Mouse (Mus musculus) midbrain, postnatal 0 days (tissue): ENCODE data around the gene Kcnn1. TPM values are rescaled to one million over a fixed set of nuclear protein-coding genes. Genes with fewer than 3 reads are reported as not detected.

Experiments
- ATAC-seq: fragments of 200-750 bp; cut with Nextera tagmentation; 2 replicates; pipeline ENCODE4 v1.8.0; 2017; ENCODE audit warnings: moderate number of reproducible peaks, mild to moderate bottlenecking, moderate TSS enrichment, moderate library complexity; ENCODE audit not compliant: low FRiP score
- DNase-seq: peaks from one replicate; pipeline ENCODE4 v3.0.0-alpha.2; 2015; ENCODE audit warnings: low spot score
- H3K27ac ChIP-seq: fragments of 300-500 bp; sonication (generic); 2 replicates; pipeline ENCODE4 v1.5.1; 2014; ENCODE audit warnings: low read depth, mild to moderate bottlenecking, low read length, mixed read lengths
- H3K27me3 ChIP-seq: fragments of 300-500 bp; sonication (generic); 2 replicates; pipeline ENCODE4 v1.6.1; 2014; ENCODE audit warnings: low read length, control low read depth, mixed read lengths; ENCODE audit not compliant: insufficient read depth
- H3K36me3 ChIP-seq: fragments of 300-500 bp; sonication (generic); 2 replicates; pipeline ENCODE4 v1.6.1; 2014; ENCODE audit warnings: low read length, control low read depth, mixed read lengths; ENCODE audit not compliant: insufficient read depth
- H3K4me1 ChIP-seq: fragments of 300-500 bp; sonication (generic); 2 replicates; pipeline ENCODE4 v1.6.1; 2014; ENCODE audit warnings: mild to moderate bottlenecking, control low read depth, antibody characterized with exemption, low read length, mixed read lengths; ENCODE audit not compliant: insufficient read depth
- H3K4me2 ChIP-seq: fragments of 300-500 bp; sonication (generic); 2 replicates; pipeline ENCODE4 v1.6.1; 2014; ENCODE audit warnings: low read depth, mild to moderate bottlenecking, low read length, mixed read lengths; ENCODE audit not compliant: poor library complexity, severe bottlenecking
- H3K4me3 ChIP-seq: fragments of 300-500 bp; sonication (generic); 2 replicates; pipeline ENCODE4 v1.5.1; 2014; ENCODE audit warnings: low read depth, mild to moderate bottlenecking, low read length, moderate library complexity
- H3K9ac ChIP-seq: fragments of 300-500 bp; sonication (generic); replicated peaks from 2 replicates; pipeline ENCODE4 v1.6.1; 2014; ENCODE audit warnings: mild to moderate bottlenecking, low read length, moderate library complexity, mixed read lengths; ENCODE audit not compliant: poor library complexity, severe bottlenecking
- H3K9me3 ChIP-seq: fragments of 300-500 bp; sonication (generic); 2 replicates; pipeline ENCODE4 v1.6.1; 2016; ENCODE audit warnings: low read length, control low read depth
- CTCF ChIP-seq: IDR thresholded peaks from 2 replicates; pipeline ENCODE4 v1.5.1; 2016; ENCODE audit warnings: antibody characterized with exemption, mild to moderate bottlenecking
- WGBS: fragments of 180-500 bp; shearing (Covaris S2); extraction: QIAGEN DNeasy Blood & Tissue Kit; methylation state at CpG from one replicate; pipeline ENCODE4 v1.1.7; 2014; 5-methylcytosine and 5-hydroxymethylcytosine counted together
- polyA plus RNA-seq: library from polyadenylated mRNA; unstranded; fragments of >200 nt; fragmentation: Nextera tagmentation; extraction: Ambion mirVana; gene quantifications from 2 replicates; pipeline ENCODE4 v1.2.1, GENCODE M21; 2015
- total RNA-seq: library from RNA; depleted of rRNA; stranded (reverse); fragments of >200 nt; gene quantifications from 2 replicates; pipeline ENCODE4 v1.2.3, GENCODE M21; 2014

The Kcnn1 gene
- total and polyA plus RNA-seq, 2 experiments from 2014 or later: 10.0 to 32.8 TPM

DNA sequence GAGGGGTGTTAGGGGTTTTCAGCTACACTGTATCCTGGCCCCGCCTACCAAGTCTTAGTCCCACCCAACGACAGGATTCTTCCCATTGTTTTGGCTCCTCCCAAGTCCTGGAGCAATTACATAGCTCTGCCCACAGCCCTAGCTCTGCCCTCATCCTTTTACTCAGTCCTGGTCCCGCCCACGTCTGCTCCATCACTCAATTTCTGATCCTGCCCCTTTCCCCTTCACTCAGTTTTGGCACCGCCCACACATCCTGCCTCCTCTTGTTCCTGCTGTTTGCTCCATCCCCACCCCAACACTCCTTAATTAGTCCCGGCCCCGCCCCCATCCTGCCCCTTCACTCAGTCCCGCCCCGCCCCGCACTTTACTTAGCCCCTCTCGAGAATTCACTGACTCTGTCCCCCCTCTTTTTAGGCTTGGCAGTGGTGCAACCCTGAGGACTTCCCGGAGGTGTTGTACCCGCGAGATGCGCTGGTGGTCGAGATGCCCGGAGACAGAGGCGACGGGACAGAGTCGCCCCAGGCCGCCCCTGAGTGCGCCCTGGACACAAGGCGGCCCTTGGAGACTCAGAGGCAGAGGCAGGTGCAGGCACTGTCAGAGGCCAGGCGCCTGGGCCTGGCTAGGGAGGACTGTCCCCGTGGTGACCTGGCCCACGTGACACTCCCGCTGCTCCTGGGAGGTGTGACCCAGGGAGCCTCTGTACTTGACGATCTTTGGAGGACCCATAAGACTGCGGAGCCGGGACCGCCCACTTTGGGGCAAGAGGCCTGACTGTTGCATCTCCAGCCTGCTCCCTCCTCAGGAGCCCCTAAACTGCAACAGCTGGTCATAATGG lies 42.7 kb downstream of the Kcnn1 start:
- Histone ChIP-seq H3K9ac (no peak overlapping the region), H3K36me3 (no peaks in the 10 kb centered on the region), H3K4me2 (no peak overlapping the region), H3K4me1 (no peaks in the 10 kb centered on the region), H3K27me3 (peaks cover 22% of the 10 kb centered on the region), H3K4me3 (no peak overlapping the region), H3K27ac (no peak overlapping the region), H3K9me3 (0 out of 2 replicates have a peak, but pooled peaks cover 2% of the 10 kb centered on the region)
- 2% methylated on average over 31 of the region's 31 CpGs for WGBS
- TF ChIP-seq CTCF: no peak
- no peak for DNase-seq
- peak; percentile 38; the same call in 1 of the 2 replicates for ATAC-seq

- Histone ChIP-seq H3K9me3 (0 out of 2 replicates have a peak, but pooled peaks cover 2% of the 10 kb centered on the region), H3K36me3 (no peaks in the 10 kb centered on the region), H3K9ac (no peak overlapping the region), H3K4me3 (0 out of 2 replicates have a peak overlapping the region, but pooled peaks have one; percentile 1), H3K4me1 (no peaks in the 10 kb centered on the region), H3K27ac (no peak overlapping the region), H3K27me3 (peaks cover 24% of the 10 kb centered on the region), H3K4me2 (peak overlapping the region; percentile 20; the same call in 1 of the 2 replicates)
- ATAC-seq (peak; percentile 14; the same call in 1 of the 2 replicates), DNase-seq (no peak)
- no peak for TF ChIP-seq CTCF
- 13% methylated on average over 27 of the region's 30 CpGs for WGBS
These were observed 46.4 kb downstream of the Kcnn1 start for GRCm38 (mm10) chr8:70816679-70817078.

DNA sequence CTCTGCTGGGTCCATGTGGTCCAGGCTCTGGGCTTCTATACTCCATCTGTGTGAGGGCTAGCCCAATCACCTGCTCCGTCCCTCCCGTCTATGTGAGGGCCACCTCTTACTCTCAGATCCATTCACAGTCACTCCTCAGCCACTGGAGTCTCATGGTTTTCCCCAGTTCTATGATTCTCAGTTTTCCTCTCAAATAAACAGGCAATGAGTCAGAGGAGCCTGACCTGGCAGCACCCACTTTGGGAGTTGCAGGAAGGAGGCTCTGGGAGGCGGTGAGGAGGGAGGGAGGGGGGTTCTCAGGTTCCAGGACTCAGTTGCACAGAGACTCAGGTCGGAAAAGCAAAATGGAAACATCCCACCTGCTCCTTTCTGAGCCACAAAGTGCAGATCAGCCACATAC lies 50.2 kb downstream of the Kcnn1 start:
- WGBS: 59% methylated on average over 4 of the region's 4 CpGs
- no peak for TF ChIP-seq CTCF
- no peak for DNase-seq
- H3K36me3 ChIP-seq: no peaks in the 10 kb centered on the region
- no peak overlapping the region for H3K27ac ChIP-seq
- H3K4me1 ChIP-seq: no peaks in the 10 kb centered on the region
- H3K9me3 ChIP-seq: no peaks in the 10 kb centered on the region
- H3K27me3 ChIP-seq: peaks cover 6% of the 10 kb centered on the region; the same call in 1 of the 2 replicates
- H3K9ac ChIP-seq: no peak overlapping the region
- no peak overlapping the region for H3K4me2 ChIP-seq
- no peak for ATAC-seq
- H3K4me3 ChIP-seq: no peak overlapping the region

- ATAC-seq (no peak), DNase-seq (no peak)
- Histone ChIP-seq H3K27ac (no peak overlapping the region), H3K9me3 (no peaks in the 10 kb centered on the region), H3K36me3 (no peaks in the 10 kb centered on the region), H3K4me2 (no peak overlapping the region), H3K27me3 (peaks cover 6% of the 10 kb centered on the region; the same call in 1 of the 2 replicates), H3K4me3 (no peak overlapping the region), H3K4me1 (no peaks in the 10 kb centered on the region), H3K9ac (no peak overlapping the region)
- WGBS: 47% methylated on average over 4 of the region's 4 CpGs
- no peak for TF ChIP-seq CTCF
These were observed 51.0 kb downstream of the Kcnn1 start for GRCm38 (mm10) chr8:70812055-70812454.

DNA sequence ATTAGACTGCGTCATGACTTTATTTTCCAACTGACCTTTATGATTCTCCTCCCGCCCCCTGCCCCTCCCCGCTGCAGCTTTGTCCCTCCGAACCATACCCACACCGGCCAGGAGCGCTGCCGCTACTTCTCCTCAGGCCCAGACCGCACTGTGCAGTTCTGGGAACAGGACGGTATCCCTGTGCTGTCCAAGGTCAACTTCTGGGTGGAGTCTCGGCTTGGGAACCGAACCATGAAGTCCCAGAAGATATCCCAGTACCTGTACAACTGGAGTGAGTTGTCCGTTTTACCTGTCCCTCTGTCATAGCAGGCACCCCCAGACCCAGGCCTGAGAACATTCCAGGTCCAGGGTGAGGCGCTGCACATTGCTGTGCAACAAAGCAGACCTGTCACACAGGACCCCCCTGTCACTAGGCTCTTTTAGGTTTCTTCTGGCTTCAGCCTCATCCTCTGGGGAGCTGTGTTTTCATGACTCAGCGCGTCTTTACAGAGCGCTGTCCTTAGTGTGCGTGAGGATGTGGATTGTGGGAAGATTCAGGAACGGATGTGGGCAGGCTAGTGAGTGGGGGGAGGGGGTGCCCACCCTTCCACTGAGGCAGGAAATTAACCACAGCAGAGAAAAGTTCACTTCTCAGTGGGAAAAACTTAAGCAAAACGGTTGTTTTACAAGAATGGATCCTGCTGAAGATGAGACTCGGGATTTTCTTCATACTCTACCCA lies 51.9 kb downstream of the Kcnn1 start:
- no peak overlapping the region for H3K9ac ChIP-seq
- DNase-seq (no peak), ATAC-seq (no peak)
- WGBS: 78% methylated on average over 20 of the region's 20 CpGs
- no peak overlapping the region for H3K4me3 ChIP-seq
- H3K36me3 ChIP-seq: no peaks in the 10 kb centered on the region
- H3K9me3 ChIP-seq: no peaks in the 10 kb centered on the region
- no peak overlapping the region for H3K4me2 ChIP-seq
- no peak overlapping the region for H3K27ac ChIP-seq
- no peaks in the 10 kb centered on the region for H3K4me1 ChIP-seq
- TF ChIP-seq CTCF: no peak
- H3K27me3 ChIP-seq: 0 out of 2 replicates have a peak, but pooled peaks cover 2% of the 10 kb centered on the region
